Mouse (Mus musculus) mesoderm, embryonic 11.5 days (tissue): ENCODE measurements around the gene Acp6.
"Not testable (repeated sequence)": the region's sequence is repeated elsewhere in the genome, so short reads cannot be mapped to it uniquely, and the experiment has no call there.

Experiments
- DNase-seq: peaks from one replicate; pipeline ENCODE4 v3.0.0-alpha.2; 2012; ENCODE audit warnings: low read depth, low spot score

Acp6 gene

DNA sequence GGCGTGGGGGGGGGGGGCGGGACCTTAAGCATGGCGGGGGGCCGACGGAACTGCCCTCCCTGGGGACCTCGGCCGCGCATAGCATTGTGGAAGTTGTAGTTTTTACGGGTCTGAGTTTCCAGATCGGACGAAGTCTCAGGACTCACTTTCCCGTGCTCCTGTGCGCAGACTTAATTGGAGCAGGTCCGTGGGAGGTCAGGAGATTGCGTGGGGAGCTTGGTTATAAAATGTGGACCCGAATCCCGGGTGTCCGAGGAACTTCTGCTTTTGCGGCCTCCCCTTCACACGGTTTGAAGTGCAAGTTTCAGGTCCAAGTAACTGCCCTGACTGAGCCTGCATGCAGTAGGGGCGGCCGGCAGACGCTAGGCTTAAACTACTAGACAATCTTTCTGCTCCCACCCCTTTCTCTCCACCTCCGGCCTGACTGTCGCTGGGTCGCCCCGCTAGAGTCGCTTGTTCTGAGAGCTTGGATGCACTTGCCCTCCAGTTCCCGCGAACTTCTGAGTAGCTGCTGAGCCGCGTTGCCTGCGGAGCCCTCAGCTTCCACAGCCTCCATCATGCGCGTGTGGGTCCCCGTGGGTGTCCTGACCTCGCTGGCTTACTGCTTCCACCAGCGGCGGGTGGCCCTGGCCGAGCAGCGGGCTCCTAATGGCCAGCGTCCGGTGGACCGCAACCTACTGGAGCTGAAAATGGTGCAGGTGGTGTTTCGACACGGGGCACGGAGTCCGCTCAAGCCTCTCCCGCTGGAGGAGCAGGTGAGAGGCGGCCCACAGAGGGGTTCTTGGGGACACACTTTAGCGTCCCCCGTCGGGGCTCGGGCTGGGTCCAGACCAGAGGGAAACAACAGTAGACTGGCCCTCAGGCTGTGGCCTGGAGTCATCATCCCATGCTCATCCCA, at the start of gene Acp6:
Gene Acp6 (plus strand): TSS at position 167 of the 898 bp plus-strand sequence.
- peak; percentile 90 for DNase-seq

DNA sequence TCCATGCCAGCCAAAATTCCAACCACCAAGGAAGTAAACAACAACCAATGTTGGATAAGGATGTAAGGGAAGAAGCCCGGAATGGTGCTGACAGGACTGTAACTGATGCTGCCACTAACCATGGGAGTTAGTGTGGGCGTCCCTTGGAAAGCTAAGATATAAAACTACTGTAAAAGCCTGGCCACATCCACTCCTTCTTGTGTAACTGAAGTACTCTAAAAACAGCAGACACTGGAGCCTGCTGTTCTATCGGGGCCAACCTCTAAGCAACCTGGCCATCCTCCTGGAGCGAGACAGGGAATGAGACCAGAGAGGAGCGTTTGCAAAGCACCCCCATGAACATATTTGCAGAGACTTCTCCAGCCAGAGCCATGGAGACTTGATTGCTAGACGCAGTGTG, 41.1 kb upstream of the Acp6 start:
- no peak for DNase-seq

DNA sequence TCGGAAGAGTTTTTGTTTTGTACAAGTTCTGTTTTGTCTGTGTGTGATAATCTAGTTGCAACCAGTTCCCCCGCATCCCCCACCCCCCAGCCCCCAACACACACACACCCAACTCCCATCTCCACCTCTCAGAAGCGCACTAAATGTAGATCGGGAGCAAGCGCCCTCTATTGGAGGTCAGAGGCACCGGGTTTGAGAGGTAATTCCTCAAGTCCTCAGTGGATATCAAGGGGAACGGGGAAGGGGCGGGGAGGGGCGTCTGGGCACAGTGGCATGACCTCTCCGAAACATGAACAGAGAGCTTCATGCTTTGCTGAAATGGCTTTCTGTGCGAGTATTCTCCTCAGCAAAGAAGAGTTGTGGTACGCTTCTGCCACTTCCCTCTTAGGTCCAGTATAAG, 40.3 kb upstream of the Acp6 start:
- no peak for DNase-seq

DNA sequence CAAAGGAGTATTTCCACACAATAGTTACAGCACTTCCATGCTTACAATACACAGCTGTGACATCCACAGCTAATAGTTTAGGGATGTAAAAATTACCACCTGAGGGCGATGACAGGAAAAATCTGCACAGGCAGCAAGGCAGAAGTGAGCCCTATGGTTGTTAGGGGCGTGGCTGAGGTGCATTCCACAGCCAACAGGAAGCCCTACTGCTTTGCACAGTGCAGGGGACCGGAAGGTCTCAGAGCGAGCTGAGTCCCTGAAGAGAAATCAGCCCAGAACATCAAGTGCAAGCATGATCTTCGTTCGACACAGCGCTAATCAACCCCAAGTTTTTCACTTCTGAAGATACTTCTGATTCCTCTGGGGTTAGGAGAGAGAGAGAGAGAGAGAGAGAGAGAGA, 34.4 kb upstream of the Acp6 start:
- peak; percentile 18 for DNase-seq

DNA sequence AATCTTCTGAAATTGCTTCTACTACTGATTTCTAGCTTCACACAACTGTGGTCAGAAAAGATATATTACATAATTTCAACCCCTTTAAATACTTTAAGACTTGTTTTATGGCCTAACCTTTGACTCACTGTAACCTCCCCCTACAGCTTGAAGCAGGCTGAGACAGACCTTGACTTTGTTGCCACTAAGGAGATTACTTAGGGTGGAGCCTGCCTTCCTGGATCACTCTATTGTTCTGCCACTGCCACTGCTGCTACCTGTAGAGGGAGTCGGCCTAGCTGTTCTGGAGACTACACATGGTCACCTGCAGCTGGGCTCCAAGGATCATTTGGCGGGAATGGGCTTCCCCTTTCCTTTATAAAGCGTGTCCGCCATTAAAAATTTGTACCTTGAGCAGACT, 29.2 kb upstream of the Acp6 start:
- no peak for DNase-seq

DNA sequence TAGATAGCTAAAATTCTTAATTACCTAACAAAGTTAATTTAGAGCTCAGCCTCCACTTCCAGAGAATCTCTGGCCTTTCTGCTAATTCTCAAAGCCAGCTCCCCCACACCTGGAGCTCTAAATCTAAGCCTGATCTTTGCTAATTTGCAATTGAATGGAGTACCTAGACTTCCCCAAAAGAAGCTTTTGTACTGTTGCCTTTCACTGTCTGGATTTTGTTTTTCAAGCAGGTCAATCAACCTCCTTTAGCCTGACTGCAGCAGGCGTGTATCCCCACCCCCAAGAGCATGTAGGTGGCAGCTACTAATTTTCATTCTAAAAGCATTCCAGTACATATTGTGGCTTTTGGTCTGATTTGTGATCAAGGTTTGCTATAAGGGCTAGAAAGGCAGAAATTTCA, 20.9 kb upstream of the Acp6 start:
- DNase-seq = not testable (repeated sequence)

DNA sequence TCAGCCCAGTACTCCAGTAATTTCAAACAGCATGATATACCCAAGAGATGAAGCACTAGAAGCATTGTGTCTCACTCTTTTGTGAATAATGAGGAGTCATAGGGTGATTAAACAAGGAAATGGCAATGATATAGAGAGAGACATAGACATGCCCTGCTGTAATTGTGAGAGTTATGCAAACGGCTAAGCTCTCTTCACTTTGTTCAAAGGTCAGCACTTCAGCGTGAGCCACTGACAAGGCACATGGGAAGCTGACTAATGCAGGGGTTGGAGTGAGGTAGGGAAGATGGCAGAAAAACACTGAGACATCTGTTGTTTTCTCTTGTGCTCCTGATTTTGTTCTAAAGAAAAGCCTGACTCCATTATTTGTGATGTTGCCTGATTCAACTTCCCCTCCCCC, 7.5 kb upstream of the Acp6 start:
- no peak for DNase-seq

DNA sequence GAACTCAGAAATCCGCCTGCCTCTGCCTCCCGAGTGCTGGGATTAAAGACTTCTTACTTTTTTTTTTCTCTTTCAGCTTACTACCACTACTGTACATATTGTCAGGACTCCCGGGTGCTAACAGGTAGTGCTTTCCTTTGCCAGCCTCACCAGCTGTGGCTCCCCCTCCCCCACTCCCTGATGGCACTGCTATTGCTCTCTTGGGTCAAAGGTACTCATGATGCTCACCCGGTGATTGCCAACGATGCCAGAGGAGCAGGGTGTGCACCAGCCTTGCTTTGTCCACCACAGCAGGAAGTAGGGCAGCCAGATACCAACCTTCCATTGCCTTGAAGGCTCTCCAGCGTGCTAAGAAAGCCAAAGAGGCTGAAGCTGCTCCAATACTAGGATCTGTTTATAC, 2.1 kb upstream of the Acp6 start:
- DNase-seq = no peak

DNA sequence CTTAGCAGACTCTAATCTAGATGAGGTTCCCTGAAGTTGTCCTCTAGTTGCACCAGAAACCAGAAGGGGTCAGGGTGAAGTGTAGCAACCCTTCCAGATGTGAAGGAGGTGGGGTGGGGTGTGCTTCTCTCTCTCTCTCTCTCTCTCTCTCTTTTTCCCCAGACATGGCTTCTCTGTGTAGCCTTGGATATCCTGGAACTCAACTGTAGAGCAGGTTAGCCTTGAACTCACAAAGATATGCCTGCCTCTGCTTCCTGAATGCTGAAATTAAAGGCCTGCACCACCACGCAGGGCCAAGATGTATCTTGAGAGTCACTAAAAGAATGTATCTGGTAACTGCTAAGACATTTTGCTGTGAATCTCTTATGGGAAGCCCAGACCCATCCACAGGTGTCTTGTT, 1.3 kb upstream of the Acp6 start:
- peak; percentile 1 for DNase-seq

DNA sequence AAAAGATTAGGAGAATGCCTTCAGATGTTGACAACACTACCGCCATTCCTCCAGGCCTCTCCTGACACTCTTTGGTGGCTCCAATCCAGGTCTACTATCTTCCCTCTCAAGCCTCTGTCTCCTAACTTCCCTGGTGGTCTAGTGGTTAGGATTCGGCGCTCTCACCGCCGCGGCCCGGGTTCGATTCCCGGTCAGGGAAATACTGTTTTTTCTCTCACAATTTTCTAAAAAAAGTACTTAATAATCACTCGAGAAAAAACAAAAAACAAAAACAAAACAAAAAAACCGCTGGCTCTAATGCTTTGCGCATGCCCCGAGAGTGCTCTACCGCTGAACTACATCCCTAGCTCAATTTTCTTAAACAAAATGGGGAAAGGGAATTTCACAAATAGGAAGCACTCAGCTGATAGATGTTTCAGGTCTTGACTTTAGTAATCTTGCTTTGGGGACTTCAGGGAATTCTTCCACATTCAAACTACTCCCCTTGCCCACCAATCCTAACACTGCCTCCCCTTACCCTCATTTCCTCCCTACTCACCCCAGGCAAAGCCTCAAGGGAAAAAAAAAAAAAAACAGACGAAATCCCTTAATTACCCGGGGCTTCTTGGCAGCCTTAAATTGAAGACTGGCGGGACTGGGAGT, 498 bp upstream of the Acp6 start:
- peak; percentile 81 for DNase-seq

DNA sequence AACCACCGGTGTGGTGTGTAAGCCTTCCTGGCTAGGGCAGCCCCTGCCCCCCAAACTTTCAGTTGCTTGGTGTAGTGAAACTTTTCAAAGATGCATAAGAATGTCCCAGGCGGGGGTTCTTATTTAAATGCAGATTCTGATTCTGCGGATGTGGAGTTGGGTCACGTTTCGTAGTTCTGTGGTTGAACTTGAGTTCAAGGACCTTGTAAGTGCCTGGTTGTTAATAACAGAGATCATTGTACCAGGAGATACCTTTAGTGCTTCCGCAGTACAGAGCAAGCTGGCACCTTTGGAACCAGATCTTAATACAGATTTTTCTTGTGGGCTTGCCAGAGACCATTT, 903 bp downstream of the Acp6 start:
- no peak for DNase-seq

DNA sequence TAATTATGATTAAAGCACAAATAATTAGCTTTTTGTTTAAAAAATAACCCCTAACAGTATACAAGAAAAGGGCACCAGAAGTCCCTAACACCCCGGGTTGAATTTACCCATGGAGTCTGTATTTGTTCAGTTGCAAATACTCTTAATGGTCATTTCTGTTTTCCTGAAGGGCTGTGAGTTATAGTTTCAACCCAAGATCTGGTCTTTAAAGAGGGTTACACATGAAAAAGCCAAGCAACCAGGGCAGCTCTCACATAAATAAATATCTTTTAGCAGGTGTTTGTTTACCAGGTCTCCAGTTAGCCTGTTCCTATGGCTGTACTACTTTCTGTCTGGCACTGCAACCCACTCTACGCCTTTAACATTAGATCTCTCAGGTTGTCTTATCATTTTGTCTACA, 1.4 kb downstream of the Acp6 start:
- DNase-seq = no peak

DNA sequence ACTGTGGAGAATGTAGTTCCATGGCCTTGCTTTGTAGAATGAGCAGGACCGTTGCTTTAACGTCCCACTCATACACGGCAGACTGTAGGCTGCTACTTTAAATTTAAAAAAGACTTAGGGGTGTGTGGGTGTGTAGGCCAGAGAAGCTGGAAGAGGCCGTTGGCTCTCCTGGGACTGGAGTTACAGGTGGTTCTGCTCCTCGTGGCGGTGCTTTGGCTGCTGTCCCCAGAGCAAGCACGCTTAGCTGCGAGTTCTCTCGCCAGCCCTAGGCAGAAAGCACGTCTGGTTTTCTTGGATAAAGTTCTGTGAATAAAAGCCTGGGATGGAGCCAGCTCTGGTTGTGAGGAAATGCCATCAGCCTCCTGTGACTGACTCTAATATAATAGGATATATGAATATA, 2.3 kb downstream of the Acp6 start:
- DNase-seq = no peak

DNA sequence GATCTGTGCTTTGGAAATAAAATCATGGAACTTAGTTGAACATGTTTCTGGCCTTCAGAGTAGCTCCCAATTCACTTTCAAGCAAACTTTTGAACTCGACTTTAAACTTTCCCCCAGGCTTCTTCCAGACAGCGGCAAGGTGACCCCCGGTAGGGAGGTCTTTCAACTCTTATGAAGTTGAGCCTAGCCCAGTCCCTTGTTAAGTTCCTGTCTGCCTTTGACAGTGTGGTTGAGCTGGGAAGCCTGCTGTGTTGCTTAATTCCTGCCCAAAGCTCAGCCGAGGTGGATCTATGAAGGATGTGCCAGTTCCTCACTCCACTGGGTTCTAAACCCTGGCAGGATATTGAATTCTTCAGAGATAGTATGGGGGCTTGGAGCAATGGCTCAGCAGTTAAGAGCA, 3.2 kb downstream of the Acp6 start:
- DNase-seq = no peak

DNA sequence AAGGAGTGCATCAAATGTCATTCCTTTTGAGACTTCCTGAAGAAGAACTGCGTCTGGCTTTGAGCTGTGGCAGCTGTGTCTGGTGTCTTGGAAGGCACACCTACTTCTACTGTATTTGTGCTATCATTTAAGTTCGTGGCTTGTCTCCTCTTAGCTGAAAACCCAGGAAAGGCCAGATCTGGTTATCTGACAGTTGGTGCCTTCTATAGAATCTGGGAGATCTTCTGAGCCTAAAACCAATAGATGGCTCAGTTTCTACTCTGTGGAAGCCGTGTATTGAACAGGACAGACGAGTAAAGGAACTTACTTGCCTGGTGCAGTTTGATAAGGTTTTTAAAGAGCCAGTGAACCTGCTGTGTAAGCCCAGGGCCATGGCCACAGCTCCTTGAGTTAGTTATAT, 5.9 kb downstream of the Acp6 start:
- no peak for DNase-seq

DNA sequence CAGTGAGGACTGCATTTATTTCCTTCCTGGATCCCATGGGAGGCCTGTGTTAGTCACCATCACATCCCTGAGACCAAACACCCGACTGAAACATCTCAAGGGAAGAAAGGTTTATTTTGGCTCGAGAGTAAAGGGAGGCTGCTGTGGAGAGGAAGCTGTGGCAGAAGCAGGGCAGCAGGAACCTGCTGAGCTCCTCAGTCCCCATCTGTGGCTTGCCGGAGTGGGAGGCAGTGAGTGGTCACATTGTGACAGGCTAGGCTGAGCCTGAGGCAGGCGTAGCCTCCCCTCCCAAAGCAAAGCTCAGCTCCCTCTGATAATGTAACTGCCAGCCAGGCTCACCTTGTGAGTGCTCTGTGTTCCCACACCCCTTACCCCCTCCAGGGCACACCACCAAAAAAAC, 8.5 kb downstream of the Acp6 start:
- DNase-seq = no peak

DNA sequence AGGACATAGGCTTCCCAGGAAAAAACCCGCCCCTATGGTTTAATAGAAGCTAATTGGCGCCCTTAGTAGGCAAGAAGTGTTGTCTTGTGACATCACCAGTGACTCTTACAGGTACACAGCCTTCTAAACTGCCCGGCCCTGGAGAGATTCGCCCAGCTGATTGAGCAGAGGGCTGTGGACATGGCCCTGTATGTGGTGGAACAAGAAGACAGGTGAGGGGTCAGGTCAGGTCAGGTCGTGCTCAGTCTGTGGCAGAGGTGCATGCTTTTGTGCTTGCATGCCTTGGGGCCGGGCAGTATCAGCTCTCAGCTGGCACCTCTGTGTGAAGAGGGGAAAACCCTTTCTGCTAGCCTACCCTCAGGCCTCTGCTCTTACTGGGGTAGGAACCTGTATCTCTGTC, 13.0 kb downstream of the Acp6 start:
- DNase-seq = no peak

DNA sequence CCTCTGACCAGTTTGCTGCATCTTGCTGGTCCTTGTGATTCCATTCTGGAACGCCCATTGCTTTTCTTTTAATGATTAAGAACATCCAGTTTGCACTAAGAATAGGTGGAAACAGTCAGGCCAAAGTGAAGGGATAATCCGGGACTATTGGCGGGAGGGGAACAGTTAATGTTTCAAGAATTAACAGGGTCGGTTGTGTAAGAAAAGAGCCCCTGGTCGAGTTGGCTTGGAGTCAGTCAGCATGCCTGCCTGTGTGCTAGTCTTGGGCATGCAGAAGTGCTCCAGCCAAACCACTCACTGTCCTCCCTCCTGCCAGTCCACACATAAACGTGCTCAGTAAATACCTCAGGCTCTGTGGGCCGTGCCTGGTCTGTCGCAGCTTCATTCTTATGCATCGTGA, 13.7 kb downstream of the Acp6 start:
- no peak for DNase-seq

DNA sequence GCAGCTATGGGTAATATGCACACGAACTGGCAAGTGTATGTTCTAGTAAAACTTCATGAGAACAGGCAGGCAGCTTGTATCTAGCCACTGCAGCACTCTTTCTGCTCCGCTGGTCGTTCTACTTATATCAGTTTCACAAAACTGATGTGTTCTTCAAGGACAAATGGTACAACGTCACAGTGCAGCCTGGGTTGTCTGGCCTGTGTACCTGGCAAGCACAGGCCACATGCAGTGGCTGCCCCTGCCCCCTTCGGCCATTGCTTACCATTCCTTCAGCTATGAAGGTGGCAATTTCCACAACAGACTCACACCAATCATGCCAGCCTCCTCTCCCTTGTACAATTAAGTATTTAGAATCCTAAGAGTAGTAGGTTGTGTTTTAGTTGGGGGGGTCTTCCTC, 14.1 kb downstream of the Acp6 start:
- no peak for DNase-seq

DNA sequence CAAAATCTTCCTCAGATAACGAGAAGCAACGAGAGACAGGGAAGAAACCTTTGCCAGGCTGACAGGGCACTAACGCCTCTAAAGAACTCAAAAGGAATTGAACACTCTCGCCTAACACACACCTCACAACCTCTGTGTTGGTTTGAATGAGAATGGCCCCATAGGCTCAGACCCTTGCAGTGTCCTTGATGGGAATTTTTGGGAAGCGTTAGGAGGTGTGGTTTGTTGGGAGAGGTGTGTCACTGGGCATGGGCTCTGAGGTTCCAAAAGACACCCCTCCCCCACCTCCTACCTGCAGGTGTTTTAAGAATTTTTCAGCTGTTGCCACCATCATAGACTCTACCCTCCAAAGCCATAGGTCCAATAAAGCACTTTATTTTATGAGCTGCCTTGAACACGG, 20.3 kb downstream of the Acp6 start:
- DNase-seq = no peak

DNA sequence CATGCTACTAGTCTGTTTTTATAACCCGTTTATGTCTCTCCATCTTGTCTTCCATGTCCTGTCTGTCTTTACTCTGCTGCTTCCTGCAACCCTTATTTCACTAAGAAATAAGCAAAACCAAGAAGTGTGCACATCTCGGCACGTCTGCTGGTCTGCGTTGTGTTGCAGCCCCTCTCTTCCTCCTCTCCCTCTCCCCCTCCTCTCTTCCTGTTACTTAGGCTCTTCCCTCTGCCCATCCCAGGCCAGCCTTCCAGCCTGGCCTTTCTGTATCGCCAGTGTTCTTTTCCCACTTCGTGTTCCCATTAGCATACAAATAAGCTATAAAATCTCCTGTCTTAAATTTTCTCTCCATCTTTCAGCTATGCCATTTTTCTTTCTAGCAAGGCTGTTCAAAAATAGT, 21.9 kb downstream of the Acp6 start:
- DNase-seq = no peak

DNA sequence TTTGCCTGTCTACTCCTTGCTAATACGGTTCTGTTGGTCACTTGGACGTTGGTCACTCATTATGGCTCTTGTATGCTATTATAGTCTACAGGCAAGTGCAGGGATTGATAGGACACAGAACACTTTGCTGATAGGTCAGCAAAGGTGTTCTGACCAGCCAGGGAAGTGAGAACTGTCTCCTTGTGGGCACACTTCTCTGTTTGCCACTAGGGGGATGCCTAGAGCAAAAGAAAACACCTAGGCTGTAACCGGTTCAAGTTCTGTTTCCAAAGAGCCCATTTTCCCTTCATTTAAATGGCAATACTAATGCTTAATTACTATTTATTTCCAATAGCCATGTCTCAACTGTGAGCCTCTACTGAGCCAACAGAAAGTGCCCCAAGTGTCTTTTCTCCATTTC, 25.2 kb downstream of the Acp6 start:
- no peak for DNase-seq

DNA sequence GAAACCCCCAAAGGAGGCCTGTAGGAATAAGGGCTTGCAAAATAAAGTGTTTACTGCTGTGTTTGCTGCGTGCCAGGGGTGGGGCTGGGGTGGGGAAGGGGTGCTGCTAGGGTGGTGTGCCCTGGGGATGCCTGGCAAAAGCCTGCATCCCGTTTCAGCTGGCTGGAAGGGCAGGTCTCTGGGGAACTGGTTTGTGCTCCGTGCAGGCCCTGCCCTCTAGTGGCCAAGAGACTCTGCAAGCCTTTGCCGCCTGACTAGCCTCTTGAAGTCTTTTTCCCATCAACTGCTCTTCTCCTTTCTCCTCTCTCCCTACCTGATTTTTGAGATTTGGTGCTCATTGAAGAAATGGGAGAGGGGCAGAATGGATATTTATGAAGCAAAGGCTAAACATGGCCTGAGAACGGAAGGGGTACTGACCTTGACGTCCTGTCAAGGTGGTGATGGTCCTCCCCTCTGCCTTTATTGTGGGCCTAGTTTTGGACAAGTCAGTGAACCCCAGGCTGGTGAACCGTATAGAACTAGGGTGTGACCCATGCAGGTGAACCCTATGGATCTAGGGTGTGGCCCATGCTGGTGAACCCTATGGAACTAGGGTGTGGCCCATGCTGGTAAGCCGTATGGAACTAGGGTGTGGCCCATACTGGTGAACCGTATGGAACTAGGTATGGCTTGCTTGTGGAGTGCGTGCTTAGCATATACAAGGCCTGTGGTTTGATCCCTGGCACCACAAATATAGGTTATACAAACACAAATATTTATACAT, 26.7 kb downstream of the Acp6 start:
- DNase-seq = peak; percentile 80
